Mouse (Mus musculus): ENCODE measurements around the gene Mpped2.

Mpped2 gene

GRCm38 (mm10) chr2:106692783-106693701, at the start of gene Mpped2:
TSS of gene Mpped2 (plus strand) at chr2:106693269.
- peak; percentile 69 for DNase-seq

GRCm38 (mm10) chr2:106644782-106645181, 48.3 kb upstream of the Mpped2 start:
- DNase-seq = no peak

GRCm38 (mm10) chr2:106649686-106650570, 43.1 kb upstream of the Mpped2 start:
- peak; percentile 74 for DNase-seq

DNA sequence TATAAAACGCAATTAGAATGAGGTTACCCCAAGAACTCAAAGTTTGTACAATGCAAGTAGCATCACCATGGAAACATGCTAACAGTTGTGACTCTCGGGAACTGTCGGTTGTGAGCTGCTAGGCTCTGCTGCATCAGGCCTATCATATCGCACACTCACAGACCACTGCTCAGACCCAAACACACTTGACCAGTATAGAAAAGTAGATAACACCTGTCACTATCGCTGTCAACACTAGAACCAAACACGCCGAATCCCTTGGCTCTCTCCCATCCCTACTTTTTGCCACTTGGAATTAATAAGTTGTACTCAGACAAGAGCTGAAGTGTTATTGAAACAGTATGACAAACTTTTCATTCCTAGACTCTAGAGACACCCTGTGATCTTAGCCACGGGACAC, 40.9 kb upstream of the Mpped2 start:
- DNase-seq = peak; percentile 6

DNA sequence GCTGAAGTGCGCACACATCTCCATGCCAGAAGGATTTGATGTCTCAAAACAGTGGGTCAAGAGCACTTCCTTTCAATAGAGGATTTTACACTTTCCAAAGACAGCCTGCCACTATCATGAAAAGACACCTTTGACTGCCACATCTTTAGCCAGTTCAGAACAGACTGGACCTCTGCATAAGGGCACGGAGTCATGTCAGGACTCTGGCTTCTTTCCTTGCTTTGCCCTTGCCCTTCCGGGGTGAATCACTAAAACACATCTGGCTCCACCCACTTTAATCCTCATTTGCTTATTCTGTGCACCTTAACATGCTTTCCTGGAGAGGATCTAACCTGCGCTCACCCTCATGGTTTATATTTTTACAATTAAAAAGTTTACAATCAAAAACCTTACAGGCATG, 40.3 kb upstream of the Mpped2 start:
- DNase-seq = no peak

DNA sequence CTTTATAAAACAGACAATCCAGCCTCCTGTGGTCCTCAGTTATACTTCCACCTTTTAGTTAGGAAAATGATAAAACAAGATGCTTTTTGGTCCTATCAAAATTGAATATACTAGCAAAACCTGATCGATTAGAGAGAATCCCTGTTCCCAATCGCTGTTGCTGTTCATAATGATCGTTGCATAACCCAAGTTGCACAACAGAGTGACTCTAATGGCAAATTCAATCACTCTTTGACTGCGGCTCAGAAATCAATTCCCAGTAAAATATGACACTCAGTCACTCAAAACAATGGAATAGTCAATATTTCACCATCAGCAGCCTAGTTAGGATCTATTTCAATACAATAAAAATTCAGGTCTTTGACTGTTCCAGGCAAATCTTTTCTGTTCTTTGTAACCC, 39.8 kb upstream of the Mpped2 start:
- DNase-seq = no peak

- DNase-seq = no peak
Observed at GRCm38 (mm10) chr2:106655271-106655670, 37.8 kb upstream of the Mpped2 start.

DNA sequence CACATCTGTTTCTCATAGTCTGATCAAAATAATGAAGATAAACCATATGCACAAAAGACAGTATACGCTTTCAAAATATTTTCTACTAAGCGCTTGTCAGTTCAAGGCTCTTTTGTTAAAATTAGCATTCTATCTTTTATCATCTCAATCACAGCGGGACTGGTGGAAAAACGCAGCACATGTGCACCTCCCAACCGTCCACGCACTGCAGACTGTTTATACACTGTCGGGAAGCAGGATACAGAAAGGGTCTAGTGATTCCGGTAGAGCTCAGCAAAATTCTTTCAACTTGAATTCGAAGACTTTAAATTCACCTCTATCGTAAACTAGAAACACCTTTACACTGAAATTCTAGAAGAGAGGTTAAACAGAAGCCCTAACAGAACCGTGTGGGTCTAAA, 27.8 kb upstream of the Mpped2 start:
- DNase-seq = no peak

- no peak for DNase-seq
Observed at GRCm38 (mm10) chr2:106674319-106674718, 18.8 kb upstream of the Mpped2 start.

DNA sequence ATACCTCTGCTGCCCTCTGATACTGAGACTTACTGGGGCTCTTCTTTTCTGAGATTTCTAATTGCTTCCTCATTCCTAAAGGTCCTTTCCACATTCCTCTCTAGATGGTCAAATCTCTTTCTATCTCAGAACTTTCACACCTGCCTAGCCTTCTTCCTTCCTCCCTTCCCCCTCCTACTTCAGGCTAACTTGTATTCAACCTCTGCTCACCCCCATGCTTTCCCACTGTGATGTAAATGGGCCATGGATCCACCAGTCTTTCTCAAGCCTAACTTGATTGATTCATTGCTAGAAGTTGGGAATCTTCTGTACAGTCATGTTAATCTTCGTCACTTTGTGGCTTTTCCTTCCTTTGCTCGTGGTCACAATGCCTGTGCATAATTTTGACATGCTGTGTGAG, 15.6 kb upstream of the Mpped2 start:
- no peak for DNase-seq

DNA sequence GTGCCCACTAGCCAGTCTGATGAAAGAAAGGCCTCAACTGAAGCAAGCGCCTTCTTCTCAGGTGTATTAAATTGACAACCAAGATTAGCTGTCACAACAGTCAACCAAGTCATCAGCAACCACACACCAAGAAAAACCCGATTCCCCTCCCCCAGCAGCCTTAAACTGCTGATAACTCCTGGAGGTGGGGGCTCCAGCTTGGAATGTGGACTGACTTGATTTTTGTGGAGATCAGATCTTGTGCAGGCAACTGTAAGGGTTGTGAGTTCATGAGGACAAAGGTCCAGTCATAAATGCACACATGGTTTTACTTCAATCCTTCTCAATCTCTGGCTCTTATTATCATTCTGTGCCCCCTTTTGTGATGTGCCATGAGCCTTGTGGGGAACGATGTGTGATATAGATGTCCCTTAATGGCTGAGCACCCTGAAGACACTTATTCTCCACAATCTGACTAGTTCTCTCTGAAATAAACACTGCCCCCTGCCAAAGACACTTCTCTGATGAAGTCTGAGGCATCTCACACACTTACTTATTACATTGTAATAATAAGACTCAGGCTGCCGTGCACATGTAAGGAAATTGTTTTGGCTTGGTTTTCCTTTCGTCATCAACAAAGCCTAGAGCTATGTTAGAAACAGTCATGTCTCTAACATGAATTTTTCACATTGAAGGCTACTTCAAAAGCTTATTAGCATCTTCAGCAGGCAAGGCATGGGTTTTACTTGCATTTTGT, 13.2 kb upstream of the Mpped2 start:
- no peak for DNase-seq

GRCm38 (mm10) chr2:106683185-106683831, 9.8 kb upstream of the Mpped2 start:
- DNase-seq = no peak

- DNase-seq = no peak
Observed at GRCm38 (mm10) chr2:106683832-106684231, 9.2 kb upstream of the Mpped2 start.

DNA sequence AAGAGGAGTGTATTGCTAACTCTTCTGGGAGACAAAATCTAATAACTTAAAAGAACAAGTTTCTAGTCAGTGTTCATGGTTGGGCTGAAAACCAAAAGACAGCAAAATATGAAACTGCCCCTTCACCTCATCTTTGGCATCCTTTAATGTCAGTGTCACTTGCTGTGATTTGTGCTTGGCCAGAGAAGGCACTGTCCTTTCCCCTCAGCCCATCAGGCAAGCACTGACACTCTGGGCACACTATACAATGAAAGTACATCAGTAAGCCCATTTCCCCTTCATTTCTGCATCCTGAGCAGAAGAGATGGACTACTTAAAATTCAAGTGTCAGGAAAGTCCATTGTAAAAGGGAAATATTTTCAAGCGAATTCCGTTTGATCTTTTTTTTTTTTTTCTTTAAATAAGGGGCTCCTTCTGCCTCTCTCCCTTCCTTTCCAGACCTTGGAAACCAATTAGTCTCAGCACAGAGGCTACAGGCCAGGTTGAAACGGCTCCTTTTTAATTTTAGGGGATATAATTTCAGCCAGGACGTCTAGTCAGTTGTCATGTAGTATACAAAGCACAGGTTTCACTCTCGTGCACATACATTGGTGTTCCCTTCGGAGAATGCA, 1.2 kb upstream of the Mpped2 start:
- no peak for DNase-seq

DNA sequence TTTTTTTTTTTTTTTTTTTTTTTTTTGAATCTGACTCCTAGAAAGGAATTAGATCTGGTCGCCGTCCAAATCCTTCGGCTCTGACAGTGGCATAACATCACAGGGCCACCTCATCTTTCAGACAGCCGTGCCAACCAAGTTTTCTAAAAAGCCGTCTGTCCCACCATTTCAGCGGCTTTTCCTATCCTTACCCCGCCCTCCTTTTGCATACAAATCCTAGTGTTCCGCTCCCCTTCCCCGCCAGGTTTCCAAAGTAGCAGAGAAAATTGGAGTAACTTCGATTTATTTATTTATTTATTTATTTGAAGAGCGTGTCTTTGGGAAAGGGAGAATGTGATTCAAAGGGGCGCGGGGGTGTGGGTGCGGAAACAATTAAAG, 675 bp upstream of the Mpped2 start:
- DNase-seq = peak; percentile 25

- DNase-seq = peak; percentile 50
Observed at GRCm38 (mm10) chr2:106693702-106694566, 865 bp downstream of the Mpped2 start.

DNA sequence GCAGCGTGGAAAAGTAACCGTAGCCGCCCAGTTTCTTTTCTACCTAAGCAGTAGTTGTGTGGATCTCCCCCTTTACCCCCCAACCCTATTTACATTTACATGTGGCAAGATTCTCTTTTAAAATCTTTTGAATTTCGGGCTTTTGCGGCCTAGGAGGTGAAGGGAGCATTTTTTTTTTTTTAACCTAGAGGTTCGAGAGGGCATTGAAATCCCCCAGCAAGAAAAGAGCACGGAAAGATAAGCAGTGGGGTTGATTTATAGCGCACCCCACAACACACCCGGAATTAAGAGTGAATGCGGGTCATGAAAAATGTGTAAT, 1.5 kb downstream of the Mpped2 start:
- DNase-seq = no peak

- DNase-seq = peak; percentile 42
Observed at GRCm38 (mm10) chr2:106694886-106695733, 2.0 kb downstream of the Mpped2 start.

DNA sequence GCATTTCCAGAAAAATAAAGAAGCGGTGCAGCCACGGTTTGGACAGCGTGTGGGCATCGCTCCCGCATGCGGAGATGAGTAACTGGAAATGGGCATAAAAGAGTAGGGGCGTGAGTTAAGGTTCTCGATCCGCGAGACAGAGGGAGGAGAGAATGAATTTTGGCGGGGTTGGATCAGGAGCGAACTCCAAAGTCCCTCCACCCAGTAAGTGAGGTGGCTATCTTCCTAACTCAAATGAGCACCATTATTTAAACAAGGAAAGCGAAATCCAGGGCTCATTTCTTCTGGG, 2.6 kb downstream of the Mpped2 start:
- no peak for DNase-seq

DNA sequence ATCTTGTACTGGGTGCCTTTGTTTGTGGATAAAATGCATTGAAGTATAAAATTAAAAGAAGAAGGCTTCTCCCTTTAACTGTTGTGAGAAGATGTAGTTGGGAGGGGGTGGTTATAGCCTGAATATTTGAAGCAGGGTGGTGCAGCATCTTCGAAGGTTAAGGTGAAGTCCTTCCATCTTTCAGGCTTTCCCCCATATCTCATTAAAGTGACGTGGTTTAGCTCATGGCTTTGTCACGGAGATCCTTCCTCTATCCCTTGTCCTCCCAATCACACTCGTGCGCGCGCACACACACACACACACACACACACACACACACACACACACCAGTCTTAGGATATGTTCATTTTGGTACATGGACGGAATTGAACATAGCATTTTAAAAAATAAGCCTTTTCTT, 3.3 kb downstream of the Mpped2 start:
- DNase-seq = no peak

GRCm38 (mm10) chr2:106705664-106706063, 12.6 kb downstream of the Mpped2 start:
- no peak for DNase-seq
